Mouse (Mus musculus): ENCODE data around the gene Aoc3. TPM values are rescaled to one million over a fixed set of nuclear protein-coding genes. Genes with fewer than 3 reads are reported as not detected.
"Not testable (repeated sequence)": the region's sequence is repeated elsewhere in the genome, so short reads cannot be mapped to it uniquely, and the experiment has no call there.

Gene Aoc3
- total RNA-seq, 2 experiments from 2014 or later = 4.7 to 7.1 TPM

- intact Hi-C loops (cut with DNase I) = not testable (repeated sequence)
Measured at GRCm38 (mm10) chr11:101325201-101325600, 5.2 kb upstream of the Aoc3 start.

GRCm38 (mm10) chr11:101326147-101326546 lies 4.3 kb upstream of the Aoc3 start:
- intact Hi-C loops (cut with DNase I) = no loop called here
- DNase-seq = no peak

More at GRCm38 (mm10) chr11:101325201-101325600, 5.2 kb upstream of the Aoc3 start:
- DNase-seq = peak in 1 of 2 experiments; percentile 18

DNA sequence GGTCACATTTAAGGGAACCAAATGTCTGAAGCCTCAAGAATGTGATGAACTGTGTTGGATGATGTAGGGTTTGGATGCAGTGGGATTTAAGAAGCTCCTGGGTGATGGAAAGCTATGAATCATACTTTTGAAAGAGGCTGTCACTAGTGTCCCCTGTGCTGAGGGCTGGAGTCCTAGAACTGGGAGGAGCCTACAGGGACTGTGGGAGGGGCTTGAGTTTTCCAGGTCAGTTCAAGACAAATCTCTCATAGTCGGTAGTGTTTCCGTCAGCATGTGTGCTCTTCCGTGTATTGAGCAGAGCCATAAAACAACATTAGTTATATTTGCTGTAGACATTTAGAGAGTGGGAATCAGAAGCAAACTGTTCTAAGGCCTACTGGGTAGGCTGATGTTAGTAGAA lies 3.1 kb upstream of the Aoc3 start:
- intact Hi-C loops (cut with DNase I) = no loop called here

GRCm38 (mm10) chr11:101328941-101329635 lies 1.3 kb upstream of the Aoc3 start:
- DNase-seq = no peak
- intact Hi-C loops (cut with DNase I) = no loop called here

More for the DNA sequence above, 3.1 kb upstream of the Aoc3 start:
- DNase-seq = no peak

GRCm38 (mm10) chr11:101330961-101331360 lies 556 bp downstream of the Aoc3 start:
- DNase-seq; intact Hi-C loops (cut with DNase I): not testable (repeated sequence)

GRCm38 (mm10) chr11:101332537-101332936 lies 2.1 kb downstream of the Aoc3 start:
- intact Hi-C loops (cut with DNase I) = no loop called here
- DNase-seq = no peak

DNA sequence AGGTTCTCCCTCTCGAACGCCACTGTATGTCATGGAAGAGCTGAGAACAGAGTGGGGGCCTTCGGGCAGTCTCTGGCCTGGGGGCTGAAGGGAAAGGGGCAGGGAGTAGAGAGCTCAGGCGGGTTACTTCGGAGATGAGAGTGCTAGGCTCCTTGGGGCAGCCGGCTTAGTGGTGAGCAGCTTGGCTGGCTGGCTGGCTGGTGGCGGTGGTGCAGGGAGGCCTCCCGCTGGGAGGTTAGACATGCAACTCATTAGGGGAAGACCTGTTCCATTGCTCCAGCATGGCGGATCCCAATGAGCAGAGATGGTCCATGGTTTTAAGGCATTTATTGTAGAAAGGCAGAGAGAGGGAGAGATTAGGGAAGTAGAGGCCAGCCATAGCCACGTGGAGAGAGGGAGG lies 3.6 kb downstream of the Aoc3 start:
- intact Hi-C loops (cut with DNase I) = no loop called here
- no peak for DNase-seq

GRCm38 (mm10) chr11:101334516-101334915 lies 4.1 kb downstream of the Aoc3 start:
- intact Hi-C loops (cut with DNase I) = no loop called here
- DNase-seq = no peak

GRCm38 (mm10) chr11:101335685-101336084 lies 5.3 kb downstream of the Aoc3 start:
- intact Hi-C loops (cut with DNase I) = no loop called here

GRCm38 (mm10) chr11:101338123-101338760 lies 7.8 kb downstream of the Aoc3 start:
- intact Hi-C loops (cut with DNase I) = no loop called here
- DNase-seq = no peak

More at GRCm38 (mm10) chr11:101335685-101336084, 5.3 kb downstream of the Aoc3 start:
- DNase-seq = no peak

DNA sequence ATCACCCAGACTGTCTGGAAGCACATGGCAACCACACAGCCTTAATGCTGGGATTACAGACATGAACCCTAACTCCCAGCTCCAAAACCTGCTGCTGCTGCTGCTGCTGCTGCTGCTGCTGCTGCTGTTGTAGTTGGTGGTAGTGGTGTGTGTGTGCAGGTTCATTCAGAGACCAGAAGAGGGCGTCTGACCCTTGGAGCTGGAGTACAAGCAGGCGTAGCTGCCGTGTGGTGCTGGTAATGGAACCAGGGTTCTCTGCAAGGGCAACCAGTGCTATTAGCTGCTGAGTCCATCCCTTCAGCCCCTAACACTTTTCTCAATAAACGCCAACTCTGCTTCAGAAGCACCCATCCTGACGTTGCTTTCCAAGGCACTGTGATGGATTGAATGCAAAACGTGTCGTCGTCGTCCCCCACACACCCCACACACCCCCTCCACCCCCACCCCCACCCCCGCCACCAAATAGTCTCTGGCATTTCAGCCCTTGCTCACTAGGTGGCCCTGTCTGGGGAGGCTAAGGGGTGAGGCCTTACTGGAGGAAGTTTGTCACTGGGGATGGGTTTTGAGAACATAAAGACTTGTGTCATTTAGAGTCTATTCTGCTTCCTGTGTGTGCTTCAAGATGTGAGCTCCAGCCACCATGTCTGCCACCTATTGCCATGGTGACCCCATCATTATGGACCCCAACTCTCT lies 16.8 kb downstream of the Aoc3 start:
- no peak for DNase-seq
- intact Hi-C loops (cut with DNase I) = no loop called here

DNA sequence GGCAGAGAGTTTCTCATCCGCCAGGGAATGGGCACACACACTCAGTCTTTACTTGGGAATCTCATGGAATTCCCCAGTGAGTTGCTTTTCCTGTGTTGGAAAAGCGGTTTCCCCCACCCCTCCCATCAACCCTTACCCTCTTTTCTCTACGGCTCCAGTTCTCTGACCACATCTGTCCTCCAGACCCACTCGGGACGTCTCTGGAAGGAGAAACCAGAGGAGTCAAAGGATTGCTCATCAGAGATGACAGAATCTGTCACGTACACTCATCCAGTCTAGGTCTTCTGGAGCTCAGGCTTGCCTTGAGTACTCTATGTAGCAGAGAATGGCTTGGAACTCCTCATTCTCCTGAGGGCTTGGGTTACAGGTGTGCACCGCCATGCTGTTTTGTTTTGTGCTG lies 18.4 kb downstream of the Aoc3 start:
- intact Hi-C loops (cut with DNase I) = no loop called here

DNA sequence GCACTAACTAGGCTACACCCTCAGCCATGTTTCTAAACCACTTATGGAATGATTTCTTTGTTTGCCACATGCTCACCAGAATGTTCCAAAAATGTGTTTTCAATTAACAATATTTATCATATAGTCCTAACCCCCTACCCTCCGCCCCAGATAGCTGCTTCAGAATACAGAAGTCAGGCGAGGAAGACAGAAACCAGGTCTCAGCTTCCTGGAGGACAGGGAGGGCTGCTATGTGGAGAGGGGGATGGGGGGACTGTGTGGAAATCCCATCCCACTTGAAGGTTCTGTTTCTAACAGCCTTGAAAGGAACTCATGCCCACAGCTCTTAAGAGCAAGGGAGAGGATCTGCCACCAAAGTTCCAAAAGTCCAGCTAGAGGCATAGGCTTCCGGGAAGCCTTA lies 18.8 kb downstream of the Aoc3 start:
- intact Hi-C loops (cut with DNase I) = no loop called here
- no peak for DNase-seq

More for the DNA sequence above, 18.4 kb downstream of the Aoc3 start:
- no peak for DNase-seq

GRCm38 (mm10) chr11:101351100-101351720 lies 20.8 kb downstream of the Aoc3 start:
- intact Hi-C loops (cut with DNase I) = no loop called here

GRCm38 (mm10) chr11:101351721-101352111 lies 21.3 kb downstream of the Aoc3 start:
- intact Hi-C loops (cut with DNase I) = no loop called here
- DNase-seq = no peak

More at GRCm38 (mm10) chr11:101351100-101351720, 20.8 kb downstream of the Aoc3 start:
- DNase-seq = no peak

DNA sequence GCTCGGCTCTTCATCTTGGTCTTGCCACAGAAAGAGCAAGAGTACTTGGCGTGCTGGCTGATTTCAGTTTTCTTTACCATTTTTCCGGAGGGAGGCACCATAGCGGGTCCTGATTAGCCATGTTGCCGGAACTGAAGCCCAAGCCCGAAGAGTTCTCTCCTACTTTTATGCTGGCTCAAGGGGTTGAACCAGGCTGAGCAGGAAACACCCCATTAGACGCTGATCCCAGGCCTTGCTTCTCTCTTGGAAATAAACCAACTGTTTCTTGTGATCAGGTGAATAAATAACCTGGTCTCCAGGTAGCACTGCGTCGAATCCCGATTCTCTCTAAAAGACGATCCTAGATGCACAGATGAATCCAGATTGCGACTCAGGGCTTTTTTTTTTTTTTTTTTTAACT lies 23.0 kb downstream of the Aoc3 start:
- no peak for DNase-seq
- intact Hi-C loops (cut with DNase I) = no loop called here

- no peak for DNase-seq
- intact Hi-C loops (cut with DNase I) = no loop called here
Measured at GRCm38 (mm10) chr11:101354438-101355010, 24.1 kb downstream of the Aoc3 start.

DNA sequence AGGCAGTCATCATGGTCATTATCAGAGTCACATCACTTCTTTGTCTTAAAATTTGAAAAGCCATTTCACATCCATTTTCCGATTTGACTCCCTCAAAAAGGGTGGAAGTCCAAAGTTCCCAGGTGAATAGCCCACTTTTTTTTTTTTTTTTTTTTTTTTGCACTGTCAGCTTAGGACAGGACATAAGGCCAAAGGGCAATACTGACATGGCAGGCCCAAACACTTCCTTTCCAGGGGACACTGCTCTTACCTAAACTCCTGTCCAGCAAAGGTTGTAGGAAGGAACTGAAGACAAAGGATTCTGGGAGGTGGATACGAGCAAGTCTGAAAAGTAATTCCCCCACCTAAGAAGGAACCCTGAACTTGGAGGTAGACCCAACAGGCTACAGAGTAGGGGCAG lies 25.5 kb downstream of the Aoc3 start:
- no peak for DNase-seq
- intact Hi-C loops (cut with DNase I) = no loop called here

DNA sequence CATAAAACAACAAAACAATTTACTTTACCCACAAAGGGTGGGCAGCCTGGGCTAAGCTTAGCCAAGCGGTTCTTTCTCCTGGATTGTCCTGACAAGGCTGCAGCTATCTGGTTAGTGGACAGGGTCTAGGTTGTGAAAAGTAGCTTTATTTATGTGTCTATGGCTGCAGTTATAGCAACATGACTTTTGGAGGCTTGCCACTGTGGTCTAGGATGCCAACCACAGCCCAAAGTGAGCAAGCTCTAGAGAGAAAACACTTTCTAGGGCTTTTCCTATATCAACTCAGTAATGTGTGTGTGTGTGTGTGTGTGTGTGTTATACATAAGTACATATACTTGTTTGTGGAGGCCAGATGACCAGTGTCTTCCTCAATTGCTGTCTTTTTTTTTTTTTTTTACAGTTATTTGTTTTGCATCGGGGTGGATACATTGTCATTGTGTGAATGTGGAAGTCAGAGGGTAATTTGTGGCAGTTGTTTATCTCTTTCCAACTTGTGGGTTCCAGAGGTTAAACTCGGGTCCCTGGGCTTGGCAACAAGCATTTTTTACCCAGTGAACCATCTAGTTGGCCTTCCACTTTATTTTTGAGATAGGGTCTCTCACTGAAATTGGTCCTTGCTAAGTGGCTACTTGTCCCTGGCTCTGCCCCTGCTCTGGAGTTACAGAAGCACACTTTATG lies 27.2 kb downstream of the Aoc3 start:
- intact Hi-C loops (cut with DNase I) = no loop called here
- DNase-seq = no peak

GRCm38 (mm10) chr11:101359776-101360175 lies 29.4 kb downstream of the Aoc3 start:
- intact Hi-C loops (cut with DNase I) = no loop called here
- no peak for DNase-seq

Data from gastrocnemius, postnatal 36 days (tissue).